Mouse (Mus musculus) testis, adult 2 months (tissue): Measurements from ENCODE around the gene Mrgpre. TPM values are rescaled to one million over a fixed set of nuclear protein-coding genes. Genes with fewer than 3 reads are reported as not detected.

Source experiments
- H3K27ac ChIP-seq: fragments of 200-500 bp; 2 replicates; pipeline ENCODE4 v1.5.1; 2012; ENCODE audit warnings: low read depth, low read length; ENCODE audit not compliant: control insufficient read depth, insufficient read depth
- H3K27me3 ChIP-seq: fragments of 200-500 bp; 2 replicates; pipeline ENCODE4 v1.6.1; 2012; ENCODE audit warnings: mild to moderate bottlenecking, low read length, moderate library complexity; ENCODE audit not compliant: control insufficient read depth, insufficient read depth
- H3K36me3 ChIP-seq: fragments of 200-500 bp; 2 replicates; pipeline ENCODE4 v1.6.1; 2012; ENCODE audit warnings: mild to moderate bottlenecking, low read length; ENCODE audit not compliant: control insufficient read depth, insufficient read depth
- H3K4me1 ChIP-seq: fragments of 200-500 bp; 2 replicates; pipeline ENCODE4 v1.6.1; 2012; ENCODE audit warnings: low read length; ENCODE audit not compliant: control insufficient read depth, insufficient read depth
- H3K4me3 ChIP-seq: fragments of 200-500 bp; 2 replicates; pipeline ENCODE4 v1.5.1; 2012; ENCODE audit warnings: low read depth, mild to moderate bottlenecking, low read length, moderate library complexity, mixed read lengths; ENCODE audit not compliant: control insufficient read depth
- CTCF ChIP-seq: fragments of 200-500 bp; IDR thresholded peaks from 2 replicates; pipeline ENCODE4 v1.5.1; 2012; ENCODE audit warnings: low read depth, mild to moderate bottlenecking, inconsistent platforms, low read length, moderate library complexity; ENCODE audit not compliant: control insufficient read depth, insufficient read depth, insufficient replicate concordance
- POLR2A ChIP-seq: fragments of 200-500 bp; IDR thresholded peaks from 2 replicates; pipeline ENCODE4 v1.6.1; 2012; ENCODE audit warnings: low read depth, mild to moderate bottlenecking, inconsistent platforms, low read length, moderate library complexity; ENCODE audit not compliant: control insufficient read depth
- polyA plus RNA-seq: library from polyadenylated mRNA; depleted of rRNA; stranded (reverse); fragments of >200 nt; gene quantifications from 2 replicates; pipeline ENCODE4 v1.2.3, GENCODE M21; 2012

Gene Mrgpre
- polyA plus RNA-seq, 1 experiment, result 0.11 TPM

DNA sequence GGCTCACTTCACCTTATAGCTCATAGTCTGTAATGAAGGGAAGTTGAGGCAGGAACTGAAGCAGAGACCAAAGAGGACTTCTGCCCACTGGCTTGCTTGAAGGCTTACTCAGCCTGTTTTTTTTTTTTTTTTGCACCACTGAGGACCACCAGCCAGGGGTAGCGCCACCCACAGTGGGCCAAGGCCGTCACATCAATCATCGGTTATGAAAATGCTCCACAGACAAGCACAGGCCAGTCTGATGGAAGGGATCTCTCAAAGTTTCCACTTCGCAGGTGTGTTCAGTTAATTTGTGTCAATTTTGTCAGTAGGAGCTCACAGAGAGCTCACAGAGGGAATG lies 38.9 kb upstream of the Mrgpre start:
- TF ChIP-seq CTCF, result no peak
- TF ChIP-seq POLR2A, result no peak
- 0 out of 2 replicates have a peak overlapping the region, but pooled peaks have one; percentile 26 for H3K27ac ChIP-seq
- H3K27me3 ChIP-seq, result no peaks in the 10 kb centered on the region
- peak overlapping the region; percentile 89 for H3K4me3 ChIP-seq
- H3K4me1 ChIP-seq, result peaks cover 9% of the 10 kb centered on the region
- H3K36me3 ChIP-seq, result no peaks in the 10 kb centered on the region; the same call in 1 of the 2 replicates

- TF ChIP-seq CTCF, result no peak
- TF ChIP-seq POLR2A, result peak; percentile 78
- H3K27ac ChIP-seq, result peak within 1 kb of the TSS; percentile 76
- H3K4me3 ChIP-seq, result peak within 1 kb of the TSS; percentile 89
- peaks cover 9% of the 10 kb centered on the region for H3K4me1 ChIP-seq
- no peaks in the 10 kb centered on the region for H3K27me3 ChIP-seq
- H3K36me3 ChIP-seq, result no peaks in the 10 kb centered on the region; the same call in 1 of the 2 replicates
These were observed 38.3 kb upstream of the Mrgpre start, which contains the start of the genes Nadsyn1 and Dhcr7 for GRCm38 (mm10) chr7:143822375-143823265. TSS of gene Nadsyn1 (minus strand) at chr7:143822849. TSS of gene Dhcr7 (plus strand) at chr7:143823145.

DNA sequence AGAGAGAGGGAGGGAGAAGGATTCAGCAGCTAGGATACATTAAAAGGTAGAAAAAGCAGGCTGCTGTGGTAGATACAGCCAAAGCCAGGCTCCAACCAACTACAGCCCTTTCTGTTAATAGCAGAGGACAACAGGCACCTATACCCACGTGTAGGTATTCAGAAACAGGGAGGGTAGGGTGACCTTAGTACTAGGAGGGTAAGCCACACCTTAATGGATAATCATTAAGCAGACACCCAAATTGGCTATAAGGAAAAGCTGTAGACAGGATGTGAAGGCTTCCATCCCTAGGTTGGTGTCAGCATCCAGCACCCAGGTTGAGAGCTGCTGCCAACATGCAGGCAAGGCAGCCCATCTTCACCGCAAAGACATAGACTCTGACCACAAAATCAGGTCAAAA lies 36.9 kb upstream of the Mrgpre start:
- TF ChIP-seq POLR2A (no peak), CTCF (no peak)
- Histone ChIP-seq H3K36me3 (no peaks in the 10 kb centered on the region; the same call in 1 of the 2 replicates), H3K4me3 (no peak overlapping the region), H3K27me3 (no peaks in the 10 kb centered on the region), H3K4me1 (peaks cover 9% of the 10 kb centered on the region), H3K27ac (no peak overlapping the region)

DNA sequence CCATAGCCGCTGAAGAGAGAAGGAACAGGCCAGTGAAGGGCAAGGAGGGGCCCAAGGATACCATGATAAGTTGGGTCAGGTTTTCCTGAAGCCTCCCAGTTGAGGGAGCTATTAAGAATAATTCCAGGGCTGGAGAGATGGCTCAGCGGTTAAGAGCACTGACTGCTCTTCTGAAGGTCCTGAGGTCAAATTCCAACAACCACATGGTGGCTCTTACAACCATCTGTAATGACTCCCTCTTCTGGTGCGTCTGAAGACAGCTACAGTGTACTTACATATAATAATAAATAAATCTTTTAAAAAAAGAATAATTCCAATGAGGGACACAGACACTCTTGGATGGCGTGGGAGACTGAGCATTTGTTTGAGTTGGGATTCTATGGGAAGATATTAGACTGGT lies 34.9 kb upstream of the Mrgpre start:
- Histone ChIP-seq H3K4me1 (peaks cover 9% of the 10 kb centered on the region), H3K4me3 (no peak overlapping the region), H3K36me3 (no peaks in the 10 kb centered on the region; the same call in 1 of the 2 replicates), H3K27ac (no peak overlapping the region), H3K27me3 (no peaks in the 10 kb centered on the region)
- TF ChIP-seq CTCF (no peak), POLR2A (no peak)

DNA sequence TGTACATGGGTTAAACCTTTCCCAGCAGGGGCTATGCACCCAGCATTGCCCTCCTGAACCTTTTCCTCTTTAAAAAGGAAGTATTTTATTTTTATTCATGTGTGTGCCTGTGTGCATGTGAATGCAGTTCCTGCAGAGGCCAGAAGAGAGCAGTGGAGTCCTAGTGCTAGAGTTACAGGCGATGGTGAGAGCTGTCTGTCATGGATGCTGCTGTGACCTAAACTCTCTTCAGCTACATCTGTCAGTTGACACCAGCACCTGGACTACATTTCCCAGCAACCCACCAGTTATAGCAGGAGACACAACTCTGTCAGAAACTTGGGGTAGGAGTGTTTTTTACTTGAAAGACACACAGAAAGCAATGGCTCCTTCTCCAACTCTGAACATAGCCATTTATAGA lies 24.6 kb upstream of the Mrgpre start:
- Histone ChIP-seq H3K4me3 (no peak overlapping the region), H3K36me3 (no peaks in the 10 kb centered on the region), H3K4me1 (no peaks in the 10 kb centered on the region), H3K27me3 (no peaks in the 10 kb centered on the region), H3K27ac (no peak overlapping the region)
- TF ChIP-seq POLR2A (no peak), CTCF (no peak)

DNA sequence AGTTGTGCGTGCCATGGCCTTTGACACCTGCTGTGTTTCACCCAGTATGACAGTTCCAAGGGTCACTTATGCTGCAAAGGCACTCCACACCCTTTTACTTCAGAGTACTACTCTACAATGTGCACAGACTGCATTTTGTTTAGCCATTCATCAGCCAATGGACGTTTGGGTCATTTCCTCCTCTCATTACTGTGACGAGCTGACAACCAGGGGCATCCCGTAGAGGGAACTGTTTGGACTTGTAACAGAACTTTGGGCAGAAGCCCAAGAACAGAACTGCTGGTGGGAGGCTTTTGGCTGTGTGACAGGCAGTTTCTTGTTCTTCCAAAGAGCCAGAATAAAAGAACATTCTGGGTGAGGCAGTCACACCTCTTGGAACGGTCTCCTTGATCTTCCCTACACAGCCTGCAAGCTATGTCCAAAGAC lies 20.9 kb upstream of the Mrgpre start:
- TF ChIP-seq POLR2A (no peak), CTCF (no peak)
- Histone ChIP-seq H3K4me3 (no peak overlapping the region), H3K27me3 (no peaks in the 10 kb centered on the region), H3K4me1 (no peaks in the 10 kb centered on the region), H3K27ac (no peak overlapping the region), H3K36me3 (no peaks in the 10 kb centered on the region)

- no peaks in the 10 kb centered on the region; the same call in 1 of the 2 replicates for H3K36me3 ChIP-seq
- H3K4me3 ChIP-seq, result no peak overlapping the region
- no peaks in the 10 kb centered on the region for H3K27me3 ChIP-seq
- TF ChIP-seq CTCF, result no peak
- TF ChIP-seq POLR2A, result no peak
- H3K27ac ChIP-seq, result no peak overlapping the region
- H3K4me1 ChIP-seq, result no peaks in the 10 kb centered on the region
These were observed 17.1 kb upstream of the Mrgpre start for GRCm38 (mm10) chr7:143801195-143802065.
